Mouse (Mus musculus): ENCODE results near the gene Abhd8.

Abhd8 gene

GRCm38 (mm10) chr8:71463188-71464033 is at the start of gene Abhd8:
Gene Abhd8 (minus strand): TSS chr8:71463655.
- DNase-seq (ENCODE audit: low spot score), result peak; percentile 98

GRCm38 (mm10) chr8:71511644-71512043 is 48.2 kb upstream of the Abhd8 start, which contains the start of gene Plvap:
Gene Plvap (minus strand): TSS chr8:71511752.
- no peak for DNase-seq (ENCODE audit: low spot score)

- peak; percentile 61 for DNase-seq (ENCODE audit: low spot score)
These were observed 45.9 kb upstream of the Abhd8 start for GRCm38 (mm10) chr8:71509316-71509715.

- DNase-seq (ENCODE audit: low spot score), result peak; percentile 85
These were observed 44.2 kb upstream of the Abhd8 start for GRCm38 (mm10) chr8:71507589-71508104.

GRCm38 (mm10) chr8:71505979-71506378 is 42.5 kb upstream of the Abhd8 start:
- DNase-seq (ENCODE audit: low spot score), result peak; percentile 68

GRCm38 (mm10) chr8:71505326-71505725 is 41.9 kb upstream of the Abhd8 start:
- no peak for DNase-seq (ENCODE audit: low spot score)

- no peak for DNase-seq (ENCODE audit: low spot score)
These were observed 40.9 kb upstream of the Abhd8 start for GRCm38 (mm10) chr8:71504349-71504748.

- DNase-seq (ENCODE audit: low spot score), result no peak
These were observed 35.6 kb upstream of the Abhd8 start for GRCm38 (mm10) chr8:71498816-71499690.

- peak; percentile 93 for DNase-seq (ENCODE audit: low spot score)
These were observed 34.5 kb upstream of the Abhd8 start for GRCm38 (mm10) chr8:71497881-71498501.

GRCm38 (mm10) chr8:71497077-71497645 is 33.7 kb upstream of the Abhd8 start:
- no peak for DNase-seq (ENCODE audit: low spot score)

GRCm38 (mm10) chr8:71496481-71496880 is 33.0 kb upstream of the Abhd8 start:
- DNase-seq (ENCODE audit: low spot score), result peak; percentile 97

GRCm38 (mm10) chr8:71495811-71496210 is 32.4 kb upstream of the Abhd8 start:
- DNase-seq (ENCODE audit: low spot score), result peak; percentile 53

- DNase-seq (ENCODE audit: low spot score), result peak; percentile 94
These were observed 31.6 kb upstream of the Abhd8 start for GRCm38 (mm10) chr8:71495039-71495438.

- peak; percentile 98 for DNase-seq (ENCODE audit: low spot score)
These were observed 25.0 kb upstream of the Abhd8 start for GRCm38 (mm10) chr8:71488454-71488853.

- peak; percentile 82 for DNase-seq (ENCODE audit: low spot score)
These were observed 24.4 kb upstream of the Abhd8 start, which contains the start of gene Gtpbp3 for GRCm38 (mm10) chr8:71487691-71488445. Gene Gtpbp3 (plus strand): TSS chr8:71488103.

GRCm38 (mm10) chr8:71486136-71486529 is 22.7 kb upstream of the Abhd8 start:
- DNase-seq (ENCODE audit: low spot score), result no peak

GRCm38 (mm10) chr8:71485142-71486135 is 22.0 kb upstream of the Abhd8 start, which contains the start of gene Ano8:
Gene Ano8 (minus strand): TSS chr8:71485963.
- DNase-seq (ENCODE audit: low spot score), result peak; percentile 93

- no peak for DNase-seq (ENCODE audit: low spot score)
These were observed 21.3 kb upstream of the Abhd8 start for GRCm38 (mm10) chr8:71484736-71485135.

GRCm38 (mm10) chr8:71483932-71484331 is 20.5 kb upstream of the Abhd8 start:
- no peak for DNase-seq (ENCODE audit: low spot score)
